Mouse (Mus musculus) neural tube, embryonic 15.5 days (tissue): Measurements from ENCODE around the gene Tspan11. TPM values are rescaled to one million over a fixed set of nuclear protein-coding genes. Genes with fewer than 3 reads are reported as not detected.

Experiments
- ATAC-seq: fragments of 200-750 bp; cut with Nextera tagmentation; 2 replicates; pipeline ENCODE4 v1.8.0; 2017; ENCODE audit warnings: mild to moderate bottlenecking, moderate TSS enrichment, moderate library complexity; ENCODE audit not compliant: low FRiP score
- H3K27ac ChIP-seq: fragments of 300-500 bp; sonication (generic); replicated peaks from 2 replicates; pipeline ENCODE4 v1.5.1; 2015; ENCODE audit warnings: mild to moderate bottlenecking, inconsistent platforms
- H3K27me3 ChIP-seq: fragments of 300-500 bp; sonication (generic); replicated peaks from 2 replicates; pipeline ENCODE4 v1.6.1; 2015; ENCODE audit warnings: inconsistent platforms
- H3K36me3 ChIP-seq: fragments of 300-500 bp; sonication (generic); 2 replicates; pipeline ENCODE4 v1.6.1; 2015; ENCODE audit warnings: inconsistent platforms
- H3K4me1 ChIP-seq: fragments of 300-500 bp; sonication (generic); 2 replicates; pipeline ENCODE4 v1.6.1; 2015; ENCODE audit warnings: inconsistent platforms
- H3K4me2 ChIP-seq: fragments of 300-500 bp; sonication (generic); 2 replicates; pipeline ENCODE4 v1.6.1; 2015; ENCODE audit warnings: inconsistent platforms, mild to moderate bottlenecking, moderate library complexity
- H3K4me3 ChIP-seq: fragments of 300-500 bp; sonication (generic); replicated peaks from 2 replicates; pipeline ENCODE4 v1.5.1; 2015; ENCODE audit warnings: mild to moderate bottlenecking, inconsistent platforms
- H3K9ac ChIP-seq: fragments of 300-500 bp; sonication (generic); replicated peaks from 2 replicates; pipeline ENCODE4 v1.6.1; 2015; ENCODE audit warnings: mild to moderate bottlenecking, inconsistent platforms
- H3K9me3 ChIP-seq: fragments of 300-500 bp; sonication (generic); replicated peaks from 2 replicates; pipeline ENCODE4 v1.6.1; 2016; ENCODE audit warnings: inconsistent platforms
- WGBS: fragments of 180-500 bp; shearing (Covaris S2); methylation state at CpG from one replicate; pipeline ENCODE4 v1.1.7; 2015; ENCODE audit warnings: mixed read lengths; 5-methylcytosine and 5-hydroxymethylcytosine counted together
- polyA plus RNA-seq: library from polyadenylated mRNA; unstranded; fragments of >200 nt; fragmentation: Nextera tagmentation; extraction: Ambion mirVana; gene quantifications from 2 replicates; pipeline ENCODE4 v1.2.1, GENCODE M21; 2015

The Tspan11 gene
- polyA plus RNA-seq, 1 experiment from 2014 or later, result 3.7 TPM

- Histone ChIP-seq H3K27ac (peak overlapping the region; percentile 75), H3K9me3 (no peaks in the 10 kb centered on the region), H3K36me3 (no peaks in the 10 kb centered on the region), H3K4me3 (no peak overlapping the region), H3K27me3 (no peaks in the 10 kb centered on the region), H3K9ac (no peak overlapping the region), H3K4me1 (peaks cover 51% of the 10 kb centered on the region), H3K4me2 (no peak overlapping the region)
- 11% methylated on average over 9 of the region's 9 CpGs for WGBS
- peak; percentile 39 for ATAC-seq
These were observed 86.6 kb downstream of the Tspan11 start for GRCm38 (mm10) chr6:127974000-127974399.

- no peaks in the 10 kb centered on the region for H3K27me3 ChIP-seq
- H3K9ac ChIP-seq, result no peak overlapping the region
- H3K9me3 ChIP-seq, result no peaks in the 10 kb centered on the region
- 91% methylated on average over 6 of the region's 6 CpGs for WGBS
- H3K4me3 ChIP-seq, result no peak overlapping the region
- H3K4me2 ChIP-seq, result no peak overlapping the region
- peaks cover 72% of the 10 kb centered on the region for H3K4me1 ChIP-seq
- H3K27ac ChIP-seq, result no peak overlapping the region
- ATAC-seq, result no peak
- H3K36me3 ChIP-seq, result no peaks in the 10 kb centered on the region
These were observed 89.3 kb downstream of the Tspan11 start for GRCm38 (mm10) chr6:127976695-127977094.

DNA sequence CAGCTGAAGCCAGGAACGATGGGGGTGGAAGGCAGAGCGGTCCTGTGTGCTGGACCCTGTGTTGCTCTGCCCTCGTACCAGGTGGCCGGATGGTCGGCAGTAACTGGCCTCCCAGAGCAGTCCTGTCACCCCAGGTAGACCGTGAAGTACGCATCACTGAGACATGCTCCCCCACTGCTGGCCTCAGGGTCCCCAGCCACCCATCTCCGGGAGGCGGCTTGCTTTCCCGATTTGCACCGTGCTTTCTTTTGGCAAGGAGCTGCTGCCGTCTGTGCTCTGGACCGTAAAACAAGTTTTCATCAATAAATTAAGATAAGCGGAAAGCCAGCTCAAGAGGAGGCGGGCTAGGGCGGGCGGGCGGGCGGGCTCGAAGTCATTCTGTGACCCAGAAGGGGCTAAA lies 91.6 kb downstream of the Tspan11 start:
- WGBS, result 21% methylated on average over 20 of the region's 20 CpGs
- H3K4me2 ChIP-seq, result peak overlapping the region; percentile 45
- H3K27ac ChIP-seq, result peak overlapping the region; percentile 60; the same call in 1 of the 2 replicates
- no peaks in the 10 kb centered on the region for H3K9me3 ChIP-seq
- no peaks in the 10 kb centered on the region for H3K36me3 ChIP-seq
- H3K4me1 ChIP-seq, result peaks cover 60% of the 10 kb centered on the region
- H3K27me3 ChIP-seq, result no peaks in the 10 kb centered on the region; the same call in 1 of the 2 replicates
- H3K4me3 ChIP-seq, result no peak overlapping the region
- peak; percentile 12; the same call in 1 of the 2 replicates for ATAC-seq
- H3K9ac ChIP-seq, result 0 out of 2 replicates have a peak overlapping the region, but pooled peaks have one; percentile 6

DNA sequence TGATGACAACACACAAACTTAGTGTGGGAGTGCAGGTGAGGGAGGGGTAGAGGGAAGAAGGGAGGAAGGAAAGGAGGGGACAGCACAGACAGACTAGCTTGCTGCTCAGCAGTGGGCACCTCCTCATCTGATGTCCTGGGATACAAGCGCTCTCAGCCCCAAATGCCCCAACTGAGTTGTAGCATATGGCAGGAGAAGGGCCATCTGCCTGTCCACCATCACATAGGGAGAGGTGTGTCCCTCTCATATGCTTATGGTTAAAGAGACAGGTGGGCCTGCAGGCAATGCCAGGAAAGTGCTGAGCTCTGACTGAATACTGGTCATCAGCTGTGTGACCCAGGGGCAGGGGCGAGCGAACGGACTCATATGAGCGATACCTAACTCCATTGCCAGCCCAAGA lies 92.4 kb downstream of the Tspan11 start:
- no peak overlapping the region for H3K4me2 ChIP-seq
- H3K9ac ChIP-seq, result no peak overlapping the region
- H3K36me3 ChIP-seq, result no peaks in the 10 kb centered on the region
- no peak for ATAC-seq
- peaks cover 3% of the 10 kb centered on the region; the same call in 1 of the 2 replicates for H3K27me3 ChIP-seq
- no peak overlapping the region for H3K4me3 ChIP-seq
- H3K9me3 ChIP-seq, result no peaks in the 10 kb centered on the region
- H3K4me1 ChIP-seq, result peaks cover 51% of the 10 kb centered on the region
- 91% methylated on average over 5 of the region's 5 CpGs for WGBS
- H3K27ac ChIP-seq, result no peak overlapping the region

GRCm38 (mm10) chr6:127980381-127981045 lies 93.1 kb downstream of the Tspan11 start:
- H3K27ac ChIP-seq, result no peak overlapping the region

DNA sequence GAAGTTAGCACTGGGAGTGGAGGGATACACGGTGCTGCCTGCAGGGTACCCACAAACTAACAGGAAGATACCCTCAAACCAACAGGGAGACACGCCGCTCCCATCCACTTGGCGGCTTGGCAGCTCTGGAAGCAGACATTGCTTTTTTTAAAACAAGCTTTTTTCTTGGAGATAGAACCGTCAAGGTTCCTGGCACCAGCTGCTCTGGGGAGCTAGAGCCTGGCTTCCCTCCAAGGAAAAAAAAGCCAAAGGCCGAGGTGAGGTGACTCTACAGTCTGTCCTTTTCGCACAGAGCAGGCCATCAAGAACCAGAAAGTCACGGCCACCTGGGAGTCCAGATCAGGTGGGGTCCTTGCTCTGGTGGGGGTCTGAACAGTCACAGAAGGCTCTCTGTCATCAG lies 93.8 kb downstream of the Tspan11 start:
- Histone ChIP-seq H3K4me2 (no peak overlapping the region), H3K9ac (no peak overlapping the region), H3K27ac (0 out of 2 replicates have a peak overlapping the region, but pooled peaks have one; percentile 9), H3K4me3 (no peak overlapping the region), H3K36me3 (no peaks in the 10 kb centered on the region), H3K9me3 (no peaks in the 10 kb centered on the region), H3K4me1 (peaks cover 50% of the 10 kb centered on the region), H3K27me3 (peaks cover 3% of the 10 kb centered on the region; the same call in 1 of the 2 replicates)
- WGBS, result 53% methylated on average over 8 of the region's 8 CpGs
- no peak for ATAC-seq

More at GRCm38 (mm10) chr6:127980381-127981045, 93.1 kb downstream of the Tspan11 start:
- Histone ChIP-seq H3K36me3 (no peaks in the 10 kb centered on the region), H3K9me3 (no peaks in the 10 kb centered on the region), H3K4me1 (peaks cover 48% of the 10 kb centered on the region), H3K27me3 (peaks cover 3% of the 10 kb centered on the region; the same call in 1 of the 2 replicates), H3K4me2 (no peak overlapping the region), H3K9ac (no peak overlapping the region), H3K4me3 (no peak overlapping the region)
- no peak for ATAC-seq
- 44% methylated on average over 11 of the region's 11 CpGs for WGBS

DNA sequence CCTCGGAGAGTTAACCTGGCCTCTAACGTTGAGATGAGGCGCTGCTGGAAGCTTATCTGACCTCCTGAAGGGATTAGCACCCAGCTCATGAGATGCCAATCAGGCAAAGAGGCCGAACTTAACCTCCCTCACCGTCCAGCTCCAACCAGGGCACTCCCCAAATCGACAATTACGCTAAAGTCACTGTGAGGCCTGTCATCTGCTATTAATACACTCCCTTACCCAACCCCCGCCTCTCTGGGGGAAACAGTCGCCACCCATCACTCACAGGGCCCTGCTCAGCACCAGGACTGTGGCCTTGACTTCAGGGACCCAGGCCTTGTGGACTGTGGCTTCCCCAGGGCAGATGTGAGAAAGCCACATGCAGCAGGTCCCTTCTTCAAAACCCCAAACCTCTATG lies 99.0 kb downstream of the Tspan11 start:
- ATAC-seq, result no peak
- Histone ChIP-seq H3K9me3 (no peaks in the 10 kb centered on the region), H3K36me3 (no peaks in the 10 kb centered on the region), H3K27me3 (peaks cover 3% of the 10 kb centered on the region; the same call in 1 of the 2 replicates), H3K4me3 (no peak overlapping the region), H3K4me2 (no peak overlapping the region), H3K9ac (no peak overlapping the region), H3K27ac (no peak overlapping the region), H3K4me1 (peaks cover 31% of the 10 kb centered on the region)
- WGBS, result 78% methylated on average over 9 of the region's 9 CpGs

- no peak for ATAC-seq
- Histone ChIP-seq H3K36me3 (no peaks in the 10 kb centered on the region), H3K9me3 (no peaks in the 10 kb centered on the region), H3K27me3 (peaks cover 3% of the 10 kb centered on the region; the same call in 1 of the 2 replicates), H3K4me2 (no peak overlapping the region), H3K9ac (no peak overlapping the region), H3K27ac (no peak overlapping the region), H3K4me1 (peaks cover 28% of the 10 kb centered on the region), H3K4me3 (no peak overlapping the region)
- 95% methylated on average over 14 of the region's 14 CpGs for WGBS
These were observed 100.0 kb downstream of the Tspan11 start for GRCm38 (mm10) chr6:127987374-127987773.

DNA sequence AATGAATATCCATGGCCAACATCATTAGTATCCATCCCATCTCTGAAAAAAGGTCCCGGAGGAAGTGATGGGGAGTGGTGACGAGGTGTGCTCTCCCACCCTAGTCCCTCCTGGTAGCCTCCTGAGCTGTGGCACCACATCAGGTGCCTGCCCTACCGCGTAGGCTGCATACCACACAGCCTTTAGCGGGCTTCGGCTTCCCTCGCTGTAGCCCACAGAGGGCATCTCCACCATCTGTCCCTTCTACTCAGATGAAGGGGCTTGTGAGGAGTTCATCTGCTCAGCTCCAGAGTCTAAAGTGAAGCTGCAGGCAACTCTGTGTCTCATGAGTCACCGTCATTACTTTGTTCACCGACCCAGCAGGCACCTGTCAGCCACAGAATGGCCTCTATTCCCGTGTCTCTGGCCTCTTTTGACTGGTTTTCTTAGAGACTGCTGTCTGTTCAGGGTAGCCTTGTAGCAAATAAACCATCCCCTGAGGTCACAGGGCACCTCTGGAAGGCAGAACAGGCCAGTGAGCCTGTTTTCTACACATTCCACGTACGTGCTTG lies 101.6 kb downstream of the Tspan11 start:
- no peak for ATAC-seq
- Histone ChIP-seq H3K36me3 (no peaks in the 10 kb centered on the region), H3K27me3 (peaks cover 3% of the 10 kb centered on the region; the same call in 1 of the 2 replicates), H3K27ac (0 out of 2 replicates have a peak overlapping the region, but pooled peaks have one; percentile 39), H3K4me1 (peaks cover 28% of the 10 kb centered on the region), H3K4me2 (no peak overlapping the region), H3K4me3 (no peak overlapping the region), H3K9me3 (no peaks in the 10 kb centered on the region), H3K9ac (no peak overlapping the region)
- WGBS, result 67% methylated on average over 12 of the region's 12 CpGs

DNA sequence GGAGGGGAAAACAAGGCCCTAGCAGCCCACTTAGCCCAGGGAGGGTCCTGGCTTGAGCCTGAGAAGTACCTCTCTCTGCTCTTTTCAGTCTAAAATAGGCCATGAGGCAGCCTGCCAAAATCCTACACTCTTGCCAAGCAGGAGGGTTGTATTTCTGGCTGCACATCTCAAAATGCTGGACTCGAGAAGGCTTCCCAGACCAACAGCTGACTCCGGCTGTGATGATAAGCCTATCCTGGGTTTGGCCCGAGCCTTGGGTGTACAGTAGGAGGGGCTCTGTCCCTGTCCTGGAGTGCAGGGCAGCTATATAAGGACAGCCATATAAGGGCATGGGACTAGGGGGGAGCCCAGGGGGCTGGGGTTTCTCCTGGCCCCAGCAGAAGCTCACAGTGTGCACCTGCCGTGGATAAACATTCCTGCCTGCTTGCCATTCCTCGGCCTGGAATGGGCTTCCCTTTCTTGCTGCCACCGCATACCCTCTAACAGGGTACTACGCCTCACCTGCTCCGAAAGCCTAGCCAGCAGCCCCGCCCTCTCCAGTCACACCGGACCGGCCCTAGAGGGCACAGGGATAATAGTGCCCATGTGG lies 102.3 kb downstream of the Tspan11 start:
- no peak overlapping the region for H3K9ac ChIP-seq
- no peaks in the 10 kb centered on the region for H3K36me3 ChIP-seq
- 68% methylated on average over 11 of the region's 11 CpGs for WGBS
- no peak overlapping the region for H3K4me3 ChIP-seq
- peak overlapping the region; percentile 39; the same call in 1 of the 2 replicates for H3K27ac ChIP-seq
- peak; percentile 58; the same call in 1 of the 2 replicates for ATAC-seq
- no peak overlapping the region for H3K4me2 ChIP-seq
- peaks cover 28% of the 10 kb centered on the region for H3K4me1 ChIP-seq
- H3K9me3 ChIP-seq, result no peaks in the 10 kb centered on the region
- no peaks in the 10 kb centered on the region for H3K27me3 ChIP-seq

- H3K36me3 ChIP-seq, result no peaks in the 10 kb centered on the region
- no peaks in the 10 kb centered on the region for H3K27me3 ChIP-seq
- no peak overlapping the region for H3K4me2 ChIP-seq
- H3K27ac ChIP-seq, result no peak overlapping the region
- H3K9me3 ChIP-seq, result no peaks in the 10 kb centered on the region
- H3K4me1 ChIP-seq, result peaks cover 19% of the 10 kb centered on the region
- no peak overlapping the region for H3K9ac ChIP-seq
- no peak for ATAC-seq
- no peak overlapping the region for H3K4me3 ChIP-seq
- WGBS, result 90% methylated on average over 11 of the region's 11 CpGs
These were observed 104.3 kb downstream of the Tspan11 start for GRCm38 (mm10) chr6:127991509-127992176.
